Mouse (Mus musculus) erythroblast, embryonic 14.5 days (primary cell): ENCODE results near the gene Ccdc124.

ENCODE experiments used
- GATA1 ChIP-seq: IDR thresholded peaks from 2 replicates; pipeline ENCODE4 v1.6.1; 2012; ENCODE audit warnings: low read length, inconsistent platforms, mixed read lengths
- TAL1 ChIP-seq: IDR thresholded peaks from 3 replicates; pipeline ENCODE4 v1.6.1; 2012; ENCODE audit warnings: low read length, inconsistent platforms, mixed read lengths

- TF ChIP-seq GATA1 (no peak), TAL1 (no peak)
These were observed 28.5 kb upstream of the Ccdc124 start for GRCm38 (mm10) chr8:70902211-70902610.
